Mouse (Mus musculus): ENCODE measurements around the gene Hist2h4. TPM values are rescaled to one million over a fixed set of nuclear protein-coding genes. Genes with fewer than 3 reads are reported as not detected.
A peak's percentile ranks its signal among the peaks of the same experiment; 100 is the strongest.
"Not testable (repeated sequence)": the region's sequence is repeated elsewhere in the genome, so short reads cannot be mapped to it uniquely, and the experiment has no call there.

The Hist2h4 gene
- total RNA-seq, 4 experiments from 2014 or later = 27.2 to 32.5 (median 29.5) TPM

- no peak for DNase-seq (ENCODE audit: low spot score in 2 of 2)
These were observed 36.1 kb downstream of the Hist2h4 start for GRCm38 (mm10) chr3:96226695-96227648.

- no peak for DNase-seq (ENCODE audit: low spot score in 2 of 2)
These were observed 37.7 kb downstream of the Hist2h4 start for GRCm38 (mm10) chr3:96225421-96225820.

- no peak for DNase-seq (ENCODE audit: low spot score in 2 of 2)
These were observed 40.3 kb downstream of the Hist2h4 start for GRCm38 (mm10) chr3:96222774-96223173.

- DNase-seq (ENCODE audit: low spot score in 2 of 2) = no peak
These were observed 41.5 kb downstream of the Hist2h4 start for GRCm38 (mm10) chr3:96221640-96222038.

GRCm38 (mm10) chr3:96220765-96221639 is 42.1 kb downstream of the Hist2h4 start, which contains the start of the genes Hist2h2ac and Hist2h2be:
Gene Hist2h2ac (minus strand): TSS chr3:96220880.
Gene Hist2h2be (plus strand): TSS chr3:96221119.
- peak; percentile 86 to 87 for DNase-seq (ENCODE audit: low spot score in 2 of 2)

GRCm38 (mm10) chr3:96220131-96220764 is 42.9 kb downstream of the Hist2h4 start:
- DNase-seq (ENCODE audit: low spot score in 2 of 2) = not testable (repeated sequence)

GRCm38 (mm10) chr3:96219661-96220130 is 43.4 kb downstream of the Hist2h4 start, which contains the start of the genes Bola1 and Hist2h2ab:
Gene Bola1 (minus strand): TSS chr3:96219709.
Gene Hist2h2ab (plus strand): TSS chr3:96219865.
- DNase-seq (ENCODE audit: low spot score in 2 of 2) = peak; percentile 78 to 81

- DNase-seq (ENCODE audit: low spot score in 2 of 2) = no peak
These were observed 43.9 kb downstream of the Hist2h4 start for GRCm38 (mm10) chr3:96219191-96219641.

Small RNAs within 50 kb of the gene (microRNA-seq; reads per million reads assigned to microRNA genes)
- gene Gm44492 (0 reads per million in 2 experiments), gene Gm47311 (0 reads per million in 2 experiments), gene Gm47313 (0 reads per million in 2 experiments)

Other genes starting within 250 kb of the Hist2h4 start
- 10 to 100 TPM; 44.9 to 55.2 (median 50.3) TPM for gene Vps45, start 204.8 kb downstream of the Hist2h4 start, total RNA-seq (2022)
- 10 to 100 TPM; 33.4 to 40.7 (median 38.5) TPM for gene Otud7b, start 158.8 kb downstream of the Hist2h4 start, total RNA-seq (2022)
- 1 to 10 TPM; 5.8 to 8.4 (median 6.9) TPM for gene Mtmr11, start 101.3 kb downstream of the Hist2h4 start, total RNA-seq (2022)
- gene Sf3b4, start 91.0 kb downstream of the Hist2h4 start, total RNA-seq (2022) = 10 to 100 TPM; 40.3 to 48.5 (median 43.0) TPM
- 100 to 1,000 TPM; 434 to 460 (median 443) TPM for gene Sv2a, start 82.2 kb downstream of the Hist2h4 start, total RNA-seq (2022)
- gene Bola1, start 43.6 kb downstream of the Hist2h4 start, total RNA-seq (2022) = 10 to 100 TPM; 14.9 to 20.7 (median 18.3) TPM
- 10 to 100 TPM; 11.1 to 15.2 (median 14.1) TPM for gene Hist2h2ab, start 43.4 kb downstream of the Hist2h4 start, total RNA-seq (2022)
- 10 to 100 TPM; 26.7 to 37.7 (median 31.8) TPM for gene Hist2h2ac, start 42.4 kb downstream of the Hist2h4 start, total RNA-seq (2022)
- 1 to 10 TPM; 4.9 to 7.1 (median 5.4) TPM for gene Hist2h2be, start 42.2 kb downstream of the Hist2h4 start, total RNA-seq (2022)
- gene Hist2h3c2, start 24.2 kb downstream of the Hist2h4 start, total RNA-seq (2022) = 1 to 10 TPM; 1.1 to 4.8 (median 4.3) TPM
- 100 to 1,000 TPM; 190 to 245 (median 229) TPM for gene Hist2h2aa2, start 23.0 kb downstream of the Hist2h4 start, total RNA-seq (2022)
- 10 to 100 TPM in 2 of 4 experiments, 1 to 10 TPM in 2; 5.2 to 28.7 (median 10.2) TPM for gene Hist2h2aa1, start 17.8 kb downstream of the Hist2h4 start, total RNA-seq (2022)
- gene Hist2h3c1, start 16.6 kb downstream of the Hist2h4 start, total RNA-seq (2022) = not detected
- gene Hist2h3b, start 5.3 kb upstream of the Hist2h4 start, total RNA-seq (2022) = 10 to 100 TPM; 45.5 to 68.8 (median 61.8) TPM
- 100 to 1,000 TPM; 160 to 229 (median 192) TPM for gene Hist2h2bb, start 6.4 kb upstream of the Hist2h4 start, total RNA-seq (2022)
- 1 to 10 TPM; 1.7 to 6.5 (median 3.5) TPM for gene Fcgr1, start 30.7 kb upstream of the Hist2h4 start, total RNA-seq (2022)
- not detected for gene BC107364, start 189.0 kb upstream of the Hist2h4 start, total RNA-seq (2022)

Measured in left cerebral cortex, adult 8-10 months (tissue).